Mouse (Mus musculus) heart, embryonic 10.5 days (tissue): Measurements from ENCODE around the gene Ssh2. TPM values are rescaled to one million over a fixed set of nuclear protein-coding genes. Genes with fewer than 3 reads are reported as not detected.

ENCODE experiments used
- DNase-seq: peaks from one replicate; pipeline ENCODE4 v3.0.0-alpha.2; 2017; ENCODE audit warnings: low spot score
- H3K27ac ChIP-seq: fragments of 300-500 bp; sonication (generic); 2 replicates; pipeline ENCODE4 v1.5.1; 2016; ENCODE audit warnings: mild to moderate bottlenecking
- H3K27me3 ChIP-seq: fragments of 300-500 bp; sonication (generic); 2 replicates; pipeline ENCODE4 v1.6.1; 2016; ENCODE audit warnings: mild to moderate bottlenecking; ENCODE audit not compliant: poor library complexity, insufficient read depth, severe bottlenecking
- H3K36me3 ChIP-seq: fragments of 300-500 bp; sonication (generic); 2 replicates; pipeline ENCODE4 v1.6.1; 2016; ENCODE audit warnings: mild to moderate bottlenecking, moderate library complexity
- H3K4me1 ChIP-seq: fragments of 300-500 bp; sonication (generic); 2 replicates; pipeline ENCODE4 v1.6.1; 2016; ENCODE audit warnings: mild to moderate bottlenecking
- H3K4me3 ChIP-seq: fragments of 300-500 bp; sonication (generic); 2 replicates; pipeline ENCODE4 v1.5.1; 2016; ENCODE audit warnings: mild to moderate bottlenecking, moderate library complexity
- H3K9me3 ChIP-seq: fragments of 300-500 bp; sonication (generic); 2 replicates; pipeline ENCODE4 v1.6.1; 2016; ENCODE audit warnings: mild to moderate bottlenecking, moderate library complexity
- WGBS: fragments of 180-500 bp; shearing (Covaris S2); methylation state at CpG from one replicate; pipeline ENCODE4 v1.1.7; 2016; 5-methylcytosine and 5-hydroxymethylcytosine counted together
- polyA plus RNA-seq: library from polyadenylated mRNA; unstranded; fragments of >200 nt; fragmentation: Nextera tagmentation; extraction: Ambion mirVana; gene quantifications from 2 replicates; pipeline ENCODE4 v1.2.1, GENCODE M21; 2016

Ssh2 gene
- polyA plus RNA-seq, 1 experiment from 2014 or later = 15.0 TPM

- 82% methylated on average over 8 of the region's 8 CpGs for WGBS
- no peaks in the 10 kb centered on the region for H3K27me3 ChIP-seq
- H3K4me1 ChIP-seq = 0 out of 2 replicates have a peak, but pooled peaks cover 2% of the 10 kb centered on the region
- H3K36me3 ChIP-seq = peaks cover 52% of the 10 kb centered on the region
- H3K4me3 ChIP-seq = no peak overlapping the region
- H3K27ac ChIP-seq = no peak overlapping the region
- no peak for DNase-seq
- H3K9me3 ChIP-seq = no peaks in the 10 kb centered on the region
These were observed 224.9 kb downstream of the Ssh2 start for GRCm38 (mm10) chr11:77441020-77441419.

GRCm38 (mm10) chr11:77442186-77443170 is 226.4 kb downstream of the Ssh2 start:
- no peaks in the 10 kb centered on the region for H3K9me3 ChIP-seq
- H3K36me3 ChIP-seq = peaks cover 54% of the 10 kb centered on the region
- WGBS = 74% methylated on average over 7 of the region's 7 CpGs
- no peaks in the 10 kb centered on the region for H3K27me3 ChIP-seq
- no peak for DNase-seq
- H3K4me3 ChIP-seq = no peak overlapping the region
- no peak overlapping the region for H3K27ac ChIP-seq
- H3K4me1 ChIP-seq = peaks cover 10% of the 10 kb centered on the region; the same call in 1 of the 2 replicates

GRCm38 (mm10) chr11:77444939-77445338 is 228.9 kb downstream of the Ssh2 start:
- H3K4me3 ChIP-seq = no peak overlapping the region
- 80% methylated on average over 2 of the region's 2 CpGs for WGBS
- H3K27ac ChIP-seq = no peak overlapping the region
- peaks cover 10% of the 10 kb centered on the region; the same call in 1 of the 2 replicates for H3K4me1 ChIP-seq
- DNase-seq = no peak
- no peaks in the 10 kb centered on the region for H3K27me3 ChIP-seq
- H3K9me3 ChIP-seq = no peaks in the 10 kb centered on the region
- peaks cover 48% of the 10 kb centered on the region for H3K36me3 ChIP-seq

DNA sequence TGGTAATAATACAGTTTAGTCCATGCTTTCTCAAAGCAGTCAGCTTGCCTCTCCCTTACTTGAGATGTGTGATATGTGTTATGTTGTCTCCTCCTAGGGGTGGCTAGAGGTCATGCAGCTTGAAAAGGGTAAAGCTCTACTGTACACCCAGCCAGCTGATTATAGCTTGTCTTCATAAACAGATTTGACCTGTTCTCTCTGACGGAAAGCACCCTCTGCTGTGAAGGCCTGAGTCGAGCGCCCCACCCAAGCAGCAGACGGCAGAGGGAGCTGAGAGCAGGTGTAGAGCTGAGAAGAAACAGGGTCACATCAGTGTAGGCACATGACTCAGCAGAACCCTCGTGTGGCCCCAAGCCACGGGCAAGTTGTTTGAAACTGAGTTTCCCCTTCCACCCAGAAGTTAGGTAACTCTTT is 230.5 kb downstream of the Ssh2 start:
- H3K27ac ChIP-seq = peak overlapping the region; percentile 62; the same call in 1 of the 2 replicates
- peak; percentile 82 for DNase-seq
- no peaks in the 10 kb centered on the region for H3K27me3 ChIP-seq
- WGBS = 29% methylated on average over 6 of the region's 6 CpGs
- no peaks in the 10 kb centered on the region for H3K9me3 ChIP-seq
- H3K36me3 ChIP-seq = peaks cover 48% of the 10 kb centered on the region
- H3K4me3 ChIP-seq = no peak overlapping the region
- peaks cover 10% of the 10 kb centered on the region; the same call in 1 of the 2 replicates for H3K4me1 ChIP-seq

GRCm38 (mm10) chr11:77449224-77449623 is 233.1 kb downstream of the Ssh2 start:
- Histone ChIP-seq H3K4me3 (no peak overlapping the region), H3K4me1 (peaks cover 10% of the 10 kb centered on the region; the same call in 1 of the 2 replicates), H3K27me3 (no peaks in the 10 kb centered on the region), H3K36me3 (peaks cover 51% of the 10 kb centered on the region), H3K9me3 (no peaks in the 10 kb centered on the region), H3K27ac (no peak overlapping the region)
- WGBS = 89% methylated on average over 7 of the region's 7 CpGs
- DNase-seq = no peak

GRCm38 (mm10) chr11:77451670-77452069 is 235.6 kb downstream of the Ssh2 start:
- Histone ChIP-seq H3K4me1 (peaks cover 2% of the 10 kb centered on the region; the same call in 1 of the 2 replicates), H3K9me3 (no peaks in the 10 kb centered on the region), H3K36me3 (peaks cover 59% of the 10 kb centered on the region), H3K27ac (no peak overlapping the region), H3K27me3 (no peaks in the 10 kb centered on the region), H3K4me3 (no peak overlapping the region)
- 95% methylated on average over 2 of the region's 2 CpGs for WGBS
- DNase-seq = no peak

- Histone ChIP-seq H3K27me3 (no peaks in the 10 kb centered on the region), H3K4me3 (no peak overlapping the region), H3K36me3 (peaks cover 66% of the 10 kb centered on the region), H3K4me1 (no peaks in the 10 kb centered on the region), H3K27ac (no peak overlapping the region), H3K9me3 (no peaks in the 10 kb centered on the region)
- peak; percentile 60 for DNase-seq
- 85% methylated on average over 2 of the region's 2 CpGs for WGBS
These were observed 237.3 kb downstream of the Ssh2 start for GRCm38 (mm10) chr11:77453388-77453787.

- Histone ChIP-seq H3K27me3 (peaks cover 5% of the 10 kb centered on the region; the same call in 1 of the 2 replicates), H3K36me3 (peaks cover 45% of the 10 kb centered on the region), H3K4me1 (no peaks in the 10 kb centered on the region), H3K27ac (no peak overlapping the region), H3K9me3 (no peaks in the 10 kb centered on the region), H3K4me3 (no peak overlapping the region)
- WGBS = 85% methylated on average over 9 of the region's 9 CpGs
- DNase-seq = peak; percentile 71
These were observed 239.9 kb downstream of the Ssh2 start for GRCm38 (mm10) chr11:77455770-77456510.

DNA sequence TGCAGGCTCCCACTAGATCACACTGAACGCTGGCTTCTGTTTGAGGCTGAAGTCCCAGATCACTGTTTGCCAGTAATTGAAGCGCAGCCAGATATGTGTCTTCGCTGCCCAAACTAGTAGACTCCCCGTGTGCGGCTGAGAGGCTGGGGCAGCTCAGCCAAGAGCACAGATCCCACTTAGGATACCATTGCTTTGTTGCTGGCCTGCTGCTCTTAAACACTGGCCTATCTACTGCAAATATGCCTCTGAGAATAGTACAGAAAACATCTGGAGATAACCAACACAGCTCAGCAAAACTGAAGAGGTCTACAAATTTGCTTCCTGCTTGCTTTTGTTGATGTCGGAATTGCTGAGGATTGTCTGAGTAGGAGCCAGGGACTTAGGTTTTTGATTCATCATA is 240.8 kb downstream of the Ssh2 start:
- Histone ChIP-seq H3K4me1 (no peaks in the 10 kb centered on the region), H3K27me3 (peaks cover 14% of the 10 kb centered on the region; the same call in 1 of the 2 replicates), H3K4me3 (no peak overlapping the region), H3K9me3 (no peaks in the 10 kb centered on the region), H3K36me3 (peaks cover 39% of the 10 kb centered on the region), H3K27ac (no peak overlapping the region)
- 58% methylated on average over 6 of the region's 6 CpGs for WGBS
- DNase-seq = peak; percentile 65

GRCm38 (mm10) chr11:77461856-77462255 is 245.8 kb downstream of the Ssh2 start:
- 6% methylated on average over 6 of the region's 6 CpGs for WGBS
- DNase-seq = no peak
- Histone ChIP-seq H3K36me3 (peaks cover 16% of the 10 kb centered on the region; the same call in 1 of the 2 replicates), H3K9me3 (no peaks in the 10 kb centered on the region), H3K4me1 (peaks cover 45% of the 10 kb centered on the region), H3K27ac (peak overlapping the region; percentile 91), H3K4me3 (peak overlapping the region; percentile 77), H3K27me3 (peaks cover 64% of the 10 kb centered on the region)

- Histone ChIP-seq H3K4me1 (peaks cover 51% of the 10 kb centered on the region), H3K27ac (peak within 1 kb of the TSS; percentile 91), H3K27me3 (peaks cover 70% of the 10 kb centered on the region)
These were observed 246.4 kb downstream of the Ssh2 start, which contains the start of gene Coro6 for GRCm38 (mm10) chr11:77462283-77463100. Gene Coro6 (plus strand): TSS chr11:77462411.

DNA sequence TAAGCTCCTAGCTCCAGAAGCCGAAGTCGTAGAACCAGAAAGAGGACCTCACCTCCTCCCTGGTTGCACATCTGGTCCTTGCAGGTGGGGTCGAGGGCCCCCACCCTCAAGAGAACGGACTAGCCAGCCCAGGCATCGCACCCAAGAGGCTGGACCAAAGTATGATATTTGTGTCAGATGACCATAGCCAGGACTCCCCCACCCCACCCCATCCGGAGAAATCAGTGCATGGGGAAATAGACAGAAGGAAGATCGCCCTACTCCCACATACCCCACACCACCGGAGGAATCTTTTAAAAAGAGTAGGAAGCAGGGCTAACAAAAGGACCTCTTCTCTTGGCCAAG is 247.0 kb downstream of the Ssh2 start:
- Histone ChIP-seq H3K9me3 (no peaks in the 10 kb centered on the region), H3K27me3 (peaks cover 76% of the 10 kb centered on the region), H3K4me3 (peak overlapping the region; percentile 77), H3K27ac (peak overlapping the region; percentile 91), H3K4me1 (peaks cover 57% of the 10 kb centered on the region), H3K36me3 (peaks cover 8% of the 10 kb centered on the region; the same call in 1 of the 2 replicates)
- DNase-seq = no peak
- WGBS = 29% methylated on average over 8 of the region's 8 CpGs

More at GRCm38 (mm10) chr11:77462283-77463100, 246.4 kb downstream of the Ssh2 start, which contains the start of gene Coro6:
- H3K4me3 ChIP-seq = peak within 1 kb of the TSS; percentile 77
- H3K9me3 ChIP-seq = no peaks in the 10 kb centered on the region
- H3K36me3 ChIP-seq = peaks cover 13% of the 10 kb centered on the region; the same call in 1 of the 2 replicates
- peak; percentile 92 for DNase-seq
- under 1% methylated on average over 62 of the region's 73 CpGs for WGBS
